Mouse (Mus musculus): Measurements from ENCODE around the gene Trir. TPM values are rescaled to one million over a fixed set of nuclear protein-coding genes. Genes with fewer than 3 reads are reported as not detected.

Gene Trir
- polyA plus RNA-seq, 1 experiment, result 87.8 TPM

- WGBS, result under 1% methylated on average over 68 of the region's 68 CpGs
- Histone ChIP-seq H3K27ac (ENCODE audit: insufficient read depth, low read length) (peak within 1 kb of the TSS; percentile 98), H3K4me1 (ENCODE audit: control insufficient read depth, insufficient read depth, insufficient read length) (peaks cover 3% of the 10 kb centered on the region; the same call in 1 of the 2 replicates), H3K36me3 (ENCODE audit: control insufficient read depth, insufficient read depth, low read length) (peaks cover 22% of the 10 kb centered on the region), H3K4me3 (ENCODE audit: extremely low read depth, insufficient read depth, insufficient read length) (peak within 1 kb of the TSS; percentile 97), H3K27me3 (ENCODE audit: control insufficient read depth, insufficient read depth, low read length) (no peaks in the 10 kb centered on the region)
- peak; percentile 87 for TF ChIP-seq POLR2A (IDR thresholded peaks at IDR 0.05; ENCODE audit: low read depth, low read length)
- TF ChIP-seq CTCF (IDR thresholded peaks at IDR 0.05; ENCODE audit: extremely low read depth, insufficient read depth, insufficient read length, insufficient replicate concordance), result no peak
- DNase-seq (ENCODE audit: low read depth in 1 of 2, low spot score in 2 of 2), result peak; percentile 80 to 88
These were observed 45.1 kb downstream of the Trir start, which contains the start of gene Dhps for GRCm38 (mm10) chr8:85071514-85072281. TSS of gene Dhps (plus strand) at chr8:85071757.

GRCm38 (mm10) chr8:85072364-85072929, 45.8 kb downstream of the Trir start:
- DNase-seq (ENCODE audit: low read depth in 1 of 2, low spot score in 2 of 2), result no peak
- Histone ChIP-seq H3K27ac (ENCODE audit: insufficient read depth, low read length) (peak overlapping the region; percentile 98; the same call in 1 of the 2 replicates), H3K36me3 (ENCODE audit: control insufficient read depth, insufficient read depth, low read length) (peaks cover 22% of the 10 kb centered on the region), H3K4me3 (ENCODE audit: extremely low read depth, insufficient read depth, insufficient read length) (peak overlapping the region; percentile 97), H3K27me3 (ENCODE audit: control insufficient read depth, insufficient read depth, low read length) (no peaks in the 10 kb centered on the region), H3K4me1 (ENCODE audit: control insufficient read depth, insufficient read depth, insufficient read length) (peaks cover 3% of the 10 kb centered on the region; the same call in 1 of the 2 replicates)
- no peak for TF ChIP-seq POLR2A (IDR thresholded peaks at IDR 0.05; ENCODE audit: low read depth, low read length)
- TF ChIP-seq CTCF (IDR thresholded peaks at IDR 0.05; ENCODE audit: extremely low read depth, insufficient read depth, insufficient read length, insufficient replicate concordance), result no peak
- WGBS, result 43% methylated on average over 9 of the region's 9 CpGs

- H3K4me3 ChIP-seq (ENCODE audit: extremely low read depth, insufficient read depth, insufficient read length), result no peak overlapping the region
- H3K4me1 ChIP-seq (ENCODE audit: control insufficient read depth, insufficient read depth, insufficient read length), result peaks cover 3% of the 10 kb centered on the region; the same call in 1 of the 2 replicates
- WGBS, result 93% methylated on average over 15 of the region's 15 CpGs
- TF ChIP-seq POLR2A (IDR thresholded peaks at IDR 0.05; ENCODE audit: low read depth, low read length), result no peak
- no peak for TF ChIP-seq CTCF (IDR thresholded peaks at IDR 0.05; ENCODE audit: extremely low read depth, insufficient read depth, insufficient read length, insufficient replicate concordance)
- H3K27me3 ChIP-seq (ENCODE audit: control insufficient read depth, insufficient read depth, low read length), result no peaks in the 10 kb centered on the region
- DNase-seq (ENCODE audit: low read depth in 1 of 2, low spot score in 2 of 2), result no peak
- peaks cover 22% of the 10 kb centered on the region for H3K36me3 ChIP-seq (ENCODE audit: control insufficient read depth, insufficient read depth, low read length)
- no peak overlapping the region for H3K27ac ChIP-seq (ENCODE audit: insufficient read depth, low read length)
These were observed 46.5 kb downstream of the Trir start for GRCm38 (mm10) chr8:85073041-85073612.

GRCm38 (mm10) chr8:85074167-85074566, 47.5 kb downstream of the Trir start:
- WGBS, result 88% methylated on average over 10 of the region's 10 CpGs

GRCm38 (mm10) chr8:85074617-85075016, 48.0 kb downstream of the Trir start:
- peaks cover 3% of the 10 kb centered on the region; the same call in 1 of the 2 replicates for H3K4me1 ChIP-seq (ENCODE audit: control insufficient read depth, insufficient read depth, insufficient read length)
- peaks cover 22% of the 10 kb centered on the region for H3K36me3 ChIP-seq (ENCODE audit: control insufficient read depth, insufficient read depth, low read length)
- no peaks in the 10 kb centered on the region for H3K27me3 ChIP-seq (ENCODE audit: control insufficient read depth, insufficient read depth, low read length)
- no peak for DNase-seq (ENCODE audit: low read depth in 1 of 2, low spot score in 2 of 2)
- TF ChIP-seq CTCF (IDR thresholded peaks at IDR 0.05; ENCODE audit: extremely low read depth, insufficient read depth, insufficient read length, insufficient replicate concordance) (no peak), POLR2A (IDR thresholded peaks at IDR 0.05; ENCODE audit: low read depth, low read length) (no peak)
- 94% methylated on average over 10 of the region's 10 CpGs for WGBS
- no peak overlapping the region for H3K4me3 ChIP-seq (ENCODE audit: extremely low read depth, insufficient read depth, insufficient read length)
- no peak overlapping the region for H3K27ac ChIP-seq (ENCODE audit: insufficient read depth, low read length)

More at GRCm38 (mm10) chr8:85074167-85074566, 47.5 kb downstream of the Trir start:
- Histone ChIP-seq H3K27me3 (ENCODE audit: control insufficient read depth, insufficient read depth, low read length) (no peaks in the 10 kb centered on the region), H3K27ac (ENCODE audit: insufficient read depth, low read length) (no peak overlapping the region), H3K4me3 (ENCODE audit: extremely low read depth, insufficient read depth, insufficient read length) (no peak overlapping the region), H3K4me1 (ENCODE audit: control insufficient read depth, insufficient read depth, insufficient read length) (peaks cover 3% of the 10 kb centered on the region; the same call in 1 of the 2 replicates), H3K36me3 (ENCODE audit: control insufficient read depth, insufficient read depth, low read length) (peaks cover 22% of the 10 kb centered on the region)
- TF ChIP-seq POLR2A (IDR thresholded peaks at IDR 0.05; ENCODE audit: low read depth, low read length) (no peak), CTCF (IDR thresholded peaks at IDR 0.05; ENCODE audit: extremely low read depth, insufficient read depth, insufficient read length, insufficient replicate concordance) (no peak)
- no peak for DNase-seq (ENCODE audit: low read depth in 1 of 2, low spot score in 2 of 2)

- Histone ChIP-seq H3K4me1 (ENCODE audit: control insufficient read depth, insufficient read depth, insufficient read length) (peaks cover 8% of the 10 kb centered on the region; the same call in 1 of the 2 replicates), H3K36me3 (ENCODE audit: control insufficient read depth, insufficient read depth, low read length) (peaks cover 22% of the 10 kb centered on the region), H3K4me3 (ENCODE audit: extremely low read depth, insufficient read depth, insufficient read length) (no peak overlapping the region), H3K27ac (ENCODE audit: insufficient read depth, low read length) (no peak overlapping the region), H3K27me3 (ENCODE audit: control insufficient read depth, insufficient read depth, low read length) (no peaks in the 10 kb centered on the region)
- no peak for DNase-seq (ENCODE audit: low read depth in 1 of 2, low spot score in 2 of 2)
- 86% methylated on average over 9 of the region's 9 CpGs for WGBS
- no peak for TF ChIP-seq POLR2A (IDR thresholded peaks at IDR 0.05; ENCODE audit: low read depth, low read length)
- no peak for TF ChIP-seq CTCF (IDR thresholded peaks at IDR 0.05; ENCODE audit: extremely low read depth, insufficient read depth, insufficient read length, insufficient replicate concordance)
These were observed 49.4 kb downstream of the Trir start for GRCm38 (mm10) chr8:85076001-85076400.

All from spleen, adult 2 months (tissue).